Mouse (Mus musculus) embryonic facial prominence, embryonic 10.5 days (tissue): ENCODE results near the gene Prm2. TPM values are rescaled to one million over a fixed set of nuclear protein-coding genes. Genes with fewer than 3 reads are reported as not detected.
A peak's percentile ranks its signal among the peaks of the same experiment; 100 is the strongest.

ENCODE experiments used
- DNase-seq: peaks from one replicate; pipeline ENCODE4 v3.0.0-alpha.2; 2017; ENCODE audit warnings: low spot score
- H3K27ac ChIP-seq: fragments of 300-500 bp; sonication (generic); replicated peaks from 2 replicates; pipeline ENCODE4 v1.5.1; 2016; ENCODE audit warnings: mild to moderate bottlenecking
- H3K27me3 ChIP-seq: fragments of 300-500 bp; sonication (generic); replicated peaks from 2 replicates; pipeline ENCODE4 v1.6.1; 2016; ENCODE audit warnings: low read depth, mild to moderate bottlenecking; ENCODE audit not compliant: poor library complexity, severe bottlenecking
- H3K36me3 ChIP-seq: fragments of 300-500 bp; sonication (generic); replicated peaks from 2 replicates; pipeline ENCODE4 v1.6.1; 2016; ENCODE audit warnings: mild to moderate bottlenecking, moderate library complexity
- H3K4me1 ChIP-seq: fragments of 300-500 bp; sonication (generic); 2 replicates; pipeline ENCODE4 v1.6.1; 2016
- H3K4me3 ChIP-seq: fragments of 300-500 bp; sonication (generic); 2 replicates; pipeline ENCODE4 v1.5.1; 2016; ENCODE audit warnings: mild to moderate bottlenecking, moderate library complexity
- H3K9me3 ChIP-seq: fragments of 300-500 bp; sonication (generic); 2 replicates; pipeline ENCODE4 v1.6.1; 2016; ENCODE audit warnings: mild to moderate bottlenecking
- WGBS: fragments of 180-500 bp; shearing (Covaris S2); methylation state at CpG from one replicate; pipeline ENCODE4 v1.1.7; 2016; 5-methylcytosine and 5-hydroxymethylcytosine counted together
- polyA plus RNA-seq: library from polyadenylated mRNA; unstranded; fragments of >200 nt; fragmentation: Nextera tagmentation; extraction: Ambion mirVana; gene quantifications from 2 replicates; pipeline ENCODE4 v1.2.1, GENCODE M21; 2016

The Prm2 gene
- polyA plus RNA-seq, 1 experiment from 2014 or later: not detected

GRCm38 (mm10) chr16:10783152-10783434 lies 12.8 kb downstream of the Prm2 start:
- Histone ChIP-seq H3K9me3 (no peaks in the 10 kb centered on the region), H3K27ac (no peak overlapping the region), H3K36me3 (no peaks in the 10 kb centered on the region), H3K4me3 (no peak overlapping the region), H3K27me3 (peaks cover 27% of the 10 kb centered on the region), H3K4me1 (peaks cover 65% of the 10 kb centered on the region)
- WGBS: 48% methylated on average over 1 of the region's 1 CpGs
- DNase-seq: no peak

- peaks cover 64% of the 10 kb centered on the region for H3K4me1 ChIP-seq
- 44% methylated on average over 6 of the region's 6 CpGs for WGBS
- H3K27ac ChIP-seq: peak overlapping the region; percentile 62
- no peaks in the 10 kb centered on the region for H3K9me3 ChIP-seq
- no peak for DNase-seq
- H3K4me3 ChIP-seq: no peak overlapping the region
- H3K36me3 ChIP-seq: no peaks in the 10 kb centered on the region
- H3K27me3 ChIP-seq: peaks cover 27% of the 10 kb centered on the region
These were observed 13.4 kb downstream of the Prm2 start for GRCm38 (mm10) chr16:10782377-10783151.

- peak; percentile 55 for DNase-seq
- 37% methylated on average over 9 of the region's 9 CpGs for WGBS
- H3K36me3 ChIP-seq: no peaks in the 10 kb centered on the region
- no peaks in the 10 kb centered on the region for H3K9me3 ChIP-seq
- peaks cover 27% of the 10 kb centered on the region for H3K27me3 ChIP-seq
- peaks cover 62% of the 10 kb centered on the region for H3K4me1 ChIP-seq
- 0 out of 2 replicates have a peak overlapping the region, but pooled peaks have one; percentile 62 for H3K27ac ChIP-seq
- no peak overlapping the region for H3K4me3 ChIP-seq
These were observed 14.0 kb downstream of the Prm2 start for GRCm38 (mm10) chr16:10781862-10782371.

- peaks cover 27% of the 10 kb centered on the region for H3K27me3 ChIP-seq
- H3K9me3 ChIP-seq: no peaks in the 10 kb centered on the region
- 81% methylated on average over 5 of the region's 5 CpGs for WGBS
- H3K36me3 ChIP-seq: no peaks in the 10 kb centered on the region
- H3K27ac ChIP-seq: peak overlapping the region; percentile 19
- H3K4me1 ChIP-seq: peaks cover 55% of the 10 kb centered on the region
- H3K4me3 ChIP-seq: no peak overlapping the region
- no peak for DNase-seq
These were observed 15.3 kb downstream of the Prm2 start for GRCm38 (mm10) chr16:10780631-10781120.

GRCm38 (mm10) chr16:10777579-10778160 lies 18.3 kb downstream of the Prm2 start:
- Histone ChIP-seq H3K27me3 (peaks cover 5% of the 10 kb centered on the region), H3K4me3 (no peak overlapping the region), H3K27ac (no peak overlapping the region), H3K36me3 (no peaks in the 10 kb centered on the region), H3K4me1 (peaks cover 29% of the 10 kb centered on the region), H3K9me3 (no peaks in the 10 kb centered on the region)
- 69% methylated on average over 5 of the region's 5 CpGs for WGBS
- DNase-seq: no peak

- DNase-seq: no peak
- no peaks in the 10 kb centered on the region for H3K27me3 ChIP-seq
- peaks cover 15% of the 10 kb centered on the region for H3K4me1 ChIP-seq
- no peak overlapping the region for H3K4me3 ChIP-seq
- no peak overlapping the region for H3K27ac ChIP-seq
- H3K9me3 ChIP-seq: no peaks in the 10 kb centered on the region
- H3K36me3 ChIP-seq: no peaks in the 10 kb centered on the region
- 61% methylated on average over 7 of the region's 7 CpGs for WGBS
These were observed 19.6 kb downstream of the Prm2 start for GRCm38 (mm10) chr16:10776322-10776721.

GRCm38 (mm10) chr16:10774726-10775125 lies 21.2 kb downstream of the Prm2 start:
- no peaks in the 10 kb centered on the region for H3K36me3 ChIP-seq
- WGBS: 79% methylated on average over 4 of the region's 4 CpGs
- H3K27ac ChIP-seq: no peak overlapping the region
- H3K9me3 ChIP-seq: no peaks in the 10 kb centered on the region
- 0 out of 2 replicates have a peak, but pooled peaks cover under 1% of the 10 kb centered on the region for H3K27me3 ChIP-seq
- peaks cover 24% of the 10 kb centered on the region for H3K4me1 ChIP-seq
- no peak for DNase-seq
- H3K4me3 ChIP-seq: no peak overlapping the region

- DNase-seq: no peak
- H3K4me3 ChIP-seq: no peak overlapping the region
- H3K27me3 ChIP-seq: 0 out of 2 replicates have a peak, but pooled peaks cover 7% of the 10 kb centered on the region
- no peaks in the 10 kb centered on the region for H3K36me3 ChIP-seq
- WGBS: 84% methylated on average over 8 of the region's 8 CpGs
- H3K4me1 ChIP-seq: peaks cover 30% of the 10 kb centered on the region
- H3K27ac ChIP-seq: no peak overlapping the region
- H3K9me3 ChIP-seq: no peaks in the 10 kb centered on the region
These were observed 22.4 kb downstream of the Prm2 start for GRCm38 (mm10) chr16:10773543-10773942.

- 59% methylated on average over 19 of the region's 19 CpGs for WGBS
- H3K27me3 ChIP-seq: 0 out of 2 replicates have a peak, but pooled peaks cover 7% of the 10 kb centered on the region
- peaks cover 27% of the 10 kb centered on the region for H3K4me1 ChIP-seq
These were observed 24.0 kb downstream of the Prm2 start for GRCm38 (mm10) chr16:10771769-10772510.

GRCm38 (mm10) chr16:10770531-10771325 lies 25.2 kb downstream of the Prm2 start:
- Histone ChIP-seq H3K9me3 (no peaks in the 10 kb centered on the region), H3K27me3 (0 out of 2 replicates have a peak, but pooled peaks cover 7% of the 10 kb centered on the region), H3K27ac (no peak overlapping the region), H3K36me3 (no peaks in the 10 kb centered on the region), H3K4me3 (no peak overlapping the region), H3K4me1 (peaks cover 21% of the 10 kb centered on the region)
- peak; percentile 27 for DNase-seq
- 48% methylated on average over 4 of the region's 4 CpGs for WGBS

More at GRCm38 (mm10) chr16:10771769-10772510, 24.0 kb downstream of the Prm2 start:
- Histone ChIP-seq H3K36me3 (no peaks in the 10 kb centered on the region), H3K9me3 (no peaks in the 10 kb centered on the region), H3K27ac (no peak overlapping the region), H3K4me3 (no peak overlapping the region)
- DNase-seq: no peak

GRCm38 (mm10) chr16:10769661-10770060 lies 26.3 kb downstream of the Prm2 start:
- WGBS: 28% methylated on average over 2 of the region's 2 CpGs

GRCm38 (mm10) chr16:10768821-10769220 lies 27.1 kb downstream of the Prm2 start:
- Histone ChIP-seq H3K9me3 (no peaks in the 10 kb centered on the region), H3K4me1 (peaks cover 21% of the 10 kb centered on the region), H3K27ac (no peak overlapping the region), H3K4me3 (no peak overlapping the region), H3K36me3 (no peaks in the 10 kb centered on the region), H3K27me3 (0 out of 2 replicates have a peak, but pooled peaks cover 7% of the 10 kb centered on the region)
- 55% methylated on average over 9 of the region's 9 CpGs for WGBS
- no peak for DNase-seq

More at GRCm38 (mm10) chr16:10769661-10770060, 26.3 kb downstream of the Prm2 start:
- Histone ChIP-seq H3K36me3 (no peaks in the 10 kb centered on the region), H3K27me3 (0 out of 2 replicates have a peak, but pooled peaks cover 7% of the 10 kb centered on the region), H3K4me1 (peaks cover 21% of the 10 kb centered on the region), H3K4me3 (no peak overlapping the region), H3K9me3 (no peaks in the 10 kb centered on the region), H3K27ac (no peak overlapping the region)
- no peak for DNase-seq
